Mouse (Mus musculus) gastrocnemius, postnatal 36 days (tissue): ENCODE results near the gene Esr2. TPM values are rescaled to one million over a fixed set of nuclear protein-coding genes. Genes with fewer than 3 reads are reported as not detected.
A peak's percentile ranks its signal among the peaks of the same experiment; 100 is the strongest.

Experiments
- DNase-seq, 2 experiments: peaks; one replicate each; pipeline ENCODE4 v3.0.0; 2022
- intact Hi-C: fragments of 180-260 bp; cut with DNase I; formaldehyde crosslinking; loops from one replicate; pipeline ENCODE4 v1.15.1; 2025
- total RNA-seq, 2 experiments: library from RNA; stranded (reverse); gene quantifications; 2 replicates each; pipeline ENCODE4 v1.2.3; 2021

Gene Esr2
- total RNA-seq, 2 experiments from 2014 or later = 0.28 TPM; not detected in 1

- intact Hi-C loops = no loop called here
Measured at GRCm38 (mm10) chr12:76092789-76093466, 84.1 kb downstream of the Esr2 start.

GRCm38 (mm10) chr12:76087025-76087424 lies 90.0 kb downstream of the Esr2 start:
- intact Hi-C loops = no loop called here

More at GRCm38 (mm10) chr12:76092789-76093466, 84.1 kb downstream of the Esr2 start:
- DNase-seq = no peak

GRCm38 (mm10) chr12:76085956-76086905 lies 90.8 kb downstream of the Esr2 start:
- intact Hi-C loops = no loop called here
- DNase-seq = no peak

More at GRCm38 (mm10) chr12:76087025-76087424, 90.0 kb downstream of the Esr2 start:
- no peak for DNase-seq

GRCm38 (mm10) chr12:76085066-76085465 lies 92.0 kb downstream of the Esr2 start:
- DNase-seq = no peak
- intact Hi-C loops = no loop called here

- intact Hi-C loops = no loop called here
- peak in 1 of 2 experiments; percentile 30 for DNase-seq
Measured at GRCm38 (mm10) chr12:76081557-76082211, 95.4 kb downstream of the Esr2 start.

GRCm38 (mm10) chr12:76080876-76081556 lies 96.0 kb downstream of the Esr2 start:
- intact Hi-C loops = no loop called here
- no peak for DNase-seq

GRCm38 (mm10) chr12:76073981-76074380 lies 103.1 kb downstream of the Esr2 start:
- intact Hi-C loops = no loop called here
- no peak for DNase-seq

GRCm38 (mm10) chr12:76073066-76073826 lies 103.8 kb downstream of the Esr2 start:
- intact Hi-C loops = no loop called here
- DNase-seq = no peak

- no peak for DNase-seq
- intact Hi-C loops = no loop called here
Measured at GRCm38 (mm10) chr12:76071935-76072849, 104.9 kb downstream of the Esr2 start.

Other genes with a start within 250 kb of the Esr2 start
- not detected for gene Tex21, start 69.5 kb upstream of the Esr2 start, total RNA-seq
- gene Mthfd1, start 78.0 kb upstream of the Esr2 start, total RNA-seq = 10 to 100 TPM; 28.8 to 34.5 TPM
- gene Akap5, start 147.6 kb upstream of the Esr2 start, total RNA-seq = under 1 TPM; 0.22 to 0.84 TPM
- 1 to 10 TPM; 5.5 to 7.1 TPM for gene Zbtb25, start 192.3 kb upstream of the Esr2 start, total RNA-seq
- gene Zbtb1, start 193.0 kb upstream of the Esr2 start, total RNA-seq = 1 to 10 TPM; 3.0 to 4.0 TPM
- 1 to 10 TPM; 8.4 to 9.0 TPM for gene Hspa2, start 226.9 kb upstream of the Esr2 start, total RNA-seq
- not detected for gene Ppp1r36, start 240.3 kb upstream of the Esr2 start, total RNA-seq